Comparison of ENCODE assay signal across 9 mouse cellular contexts in the genomic region with DNA sequence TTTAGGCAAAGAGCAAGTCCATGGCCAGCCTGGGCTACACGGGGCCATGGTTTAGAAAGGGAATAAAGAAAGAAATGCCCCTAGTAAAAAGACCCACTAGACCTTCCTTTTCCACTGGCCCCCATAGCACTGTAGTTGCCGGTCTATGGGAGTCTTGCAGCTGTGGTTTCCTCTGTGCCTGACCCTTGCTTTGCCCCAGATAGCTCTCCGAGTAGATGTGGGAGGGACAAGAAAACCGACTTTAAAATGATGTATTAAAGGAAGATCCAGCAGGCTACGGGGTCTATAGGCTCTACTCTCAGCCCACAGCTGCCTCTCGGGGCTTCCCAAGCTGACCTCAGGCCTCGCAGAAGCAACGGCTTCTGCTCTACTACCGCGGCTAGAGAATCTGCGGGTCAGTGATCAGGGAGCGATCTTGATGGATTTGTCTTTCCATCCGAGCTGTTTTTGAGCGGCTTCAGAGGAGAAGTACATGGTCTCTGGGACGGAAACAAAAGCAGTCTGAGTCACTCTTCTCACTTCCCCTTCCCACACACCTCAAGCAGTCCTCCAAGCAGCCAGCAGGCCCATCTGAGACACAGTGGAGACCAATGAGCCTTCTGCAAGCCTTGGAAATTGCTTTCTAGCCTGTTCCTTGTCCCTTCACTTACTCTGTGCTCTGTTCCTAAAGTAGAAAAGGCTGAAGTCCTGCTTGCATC.
DNase-seq lines count a peak whose midpoint lies in the region.
"Had no signal": no experiment of that assay in that cellular context is flagged by ENCODE, and none has a peak within 500 bp of the region (broad histone marks: within the 10 kb centered on the region; RNA-seq: fewer than 3 reads in every experiment).

No protein-coding gene starts in this region.

- peak; percentile 39 for DNase-seq in layer of hippocampus, adult 11-12 months (ENCODE audit: low spot score)
- no peak for DNase-seq in layer of hippocampus, adult 9-10 months (ENCODE audit: low spot score)
- DNase-seq in 416B (ENCODE audit: low read depth) = peak; percentile 86
- DNase-seq in R1 (ENCODE audit: low read depth, low spot score) = peak; percentile 30
- peak; percentile 34 for DNase-seq in lung, postnatal 36 days
- no peak for DNase-seq in adrenal gland, postnatal 4 days (ENCODE audit: low spot score in 2 of 2)
- no peak for DNase-seq in kidney, postnatal 25 days
- DNase-seq in cerebellum, adult 11 months = no peak
- DNase-seq: midbrain, embryonic 14.5 days had no signal

Comparison
In these comparisons a context has a peak if more than half of its experiments do, and no peak if none do; other contexts are left out.
1. DNase-seq: peak in layer of hippocampus, adult 11-12 months (single experiment), 416B (single experiment), R1 (single experiment) and lung, postnatal 36 days (single experiment); none in layer of hippocampus, adult 9-10 months (single experiment), adrenal gland, postnatal 4 days (0 of 2), kidney, postnatal 25 days (0 of 2) and cerebellum, adult 11 months (single experiment).